Mouse (Mus musculus): ENCODE measurements at regions not wholly inside any gene's neighbourhood (a gene's known extent, or its start where the extent isn't known, plus 50 kb on each side); places are given as distances from the start of the nearest gene placed in this dataset.
"Not testable (repeated sequence)": the region's sequence is repeated elsewhere in the genome, so short reads cannot be mapped to it uniquely, and the experiment has no call there.

GRCm38 (mm10) chr11:12589757-12590373 is 125.1 kb upstream of the Cobl start:
- DNase-seq (ENCODE audit: low spot score), result no peak

GRCm38 (mm10) chr11:12584851-12585680 is 120.3 kb upstream of the Cobl start:
- DNase-seq (ENCODE audit: low spot score), result not testable (repeated sequence)

- DNase-seq (ENCODE audit: low spot score), result no peak
These were observed 114.3 kb upstream of the Cobl start for GRCm38 (mm10) chr11:12578999-12579576.

DNA sequence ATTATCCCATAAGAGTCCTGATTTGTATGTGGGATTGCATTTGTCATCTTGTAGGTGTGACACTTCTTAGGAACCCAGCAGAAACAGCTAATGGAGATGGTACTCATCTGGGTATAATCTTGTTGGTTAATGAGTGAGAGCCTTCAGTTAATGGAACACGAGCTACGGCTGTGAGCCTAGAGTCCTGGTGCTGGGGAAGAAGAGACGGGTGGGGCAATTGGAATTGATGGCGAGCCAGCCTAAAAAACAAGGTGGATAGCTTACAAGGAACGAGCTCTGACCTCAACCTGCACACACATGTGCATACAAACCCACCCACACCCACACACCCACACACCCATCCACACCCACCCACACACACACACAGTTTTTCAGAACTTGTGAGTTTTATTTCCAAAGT is 94.9 kb upstream of the Cobl start:
- no peak for DNase-seq (ENCODE audit: low spot score)

DNA sequence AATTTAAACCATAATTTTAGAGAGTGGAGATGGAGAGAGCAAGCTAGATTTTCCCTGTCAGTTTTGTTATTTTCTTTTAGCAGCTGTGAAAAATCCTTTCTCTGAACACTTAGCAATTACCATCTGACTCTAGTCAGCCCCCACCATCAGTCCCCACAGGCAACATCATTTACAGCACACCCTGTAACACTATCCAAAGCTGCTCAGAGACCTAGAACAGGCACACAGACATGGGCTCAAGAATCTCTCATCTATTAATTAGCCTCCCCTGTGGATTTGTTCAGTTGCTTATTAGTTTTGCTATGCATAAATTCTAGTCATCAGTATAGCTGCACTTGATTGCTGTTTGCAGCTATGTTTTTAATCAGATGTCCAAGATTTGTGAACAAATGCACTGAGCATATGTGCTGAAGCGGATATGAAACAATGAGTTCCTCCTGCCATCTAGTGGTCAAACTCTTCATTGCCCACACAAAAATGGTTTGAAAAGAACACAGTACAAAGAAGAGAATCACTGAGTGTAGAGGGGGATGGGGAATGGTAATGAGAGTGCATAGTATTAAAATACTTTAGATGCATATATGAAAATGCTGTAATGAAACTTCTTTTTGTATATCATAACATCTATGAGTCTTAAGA is 94.4 kb upstream of the Cobl start:
- no peak for DNase-seq (ENCODE audit: low spot score)

DNA sequence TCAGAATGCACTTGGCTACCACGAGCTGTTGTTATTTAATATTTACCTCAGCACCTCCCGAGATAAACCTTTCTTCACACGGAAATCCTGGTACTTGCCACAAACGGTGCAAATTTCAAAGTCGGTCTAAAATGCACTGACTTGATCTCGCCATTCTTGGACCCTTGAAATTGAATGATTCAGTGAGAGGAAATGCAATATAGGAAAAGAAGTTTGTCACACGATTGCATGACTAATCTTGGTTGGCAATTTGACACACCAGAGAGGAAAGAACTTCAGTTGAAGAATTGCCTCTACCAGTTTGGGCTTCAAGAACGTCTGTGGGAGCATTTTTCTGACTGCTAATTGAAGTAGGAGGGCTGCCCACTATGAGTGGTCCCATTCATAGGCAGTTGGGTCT is 93.4 kb upstream of the Cobl start:
- DNase-seq (ENCODE audit: low spot score), result no peak

DNA sequence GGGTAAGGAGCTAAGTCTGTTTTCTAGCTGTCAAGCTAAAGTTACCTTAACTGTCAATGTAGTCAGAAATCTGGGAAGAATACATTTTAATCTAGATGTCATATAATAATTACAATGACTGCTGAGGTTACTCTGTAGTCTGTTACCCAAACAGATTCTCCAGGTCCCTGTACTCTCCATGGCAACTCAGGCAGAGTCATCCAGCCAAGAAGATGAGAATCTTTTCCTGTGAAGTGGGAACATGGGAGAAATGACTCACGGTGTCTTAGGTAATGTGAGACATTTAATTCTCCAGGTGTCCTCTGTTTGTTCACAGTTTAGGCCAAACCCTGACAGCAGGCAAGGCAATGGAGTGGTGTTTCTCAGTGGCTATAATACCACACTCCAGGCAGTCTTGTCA is 81.0 kb upstream of the Cobl start:
- DNase-seq (ENCODE audit: low spot score), result no peak

GRCm38 (mm10) chr11:12543042-12543441 is 78.3 kb upstream of the Cobl start:
- DNase-seq (ENCODE audit: low spot score), result no peak

DNA sequence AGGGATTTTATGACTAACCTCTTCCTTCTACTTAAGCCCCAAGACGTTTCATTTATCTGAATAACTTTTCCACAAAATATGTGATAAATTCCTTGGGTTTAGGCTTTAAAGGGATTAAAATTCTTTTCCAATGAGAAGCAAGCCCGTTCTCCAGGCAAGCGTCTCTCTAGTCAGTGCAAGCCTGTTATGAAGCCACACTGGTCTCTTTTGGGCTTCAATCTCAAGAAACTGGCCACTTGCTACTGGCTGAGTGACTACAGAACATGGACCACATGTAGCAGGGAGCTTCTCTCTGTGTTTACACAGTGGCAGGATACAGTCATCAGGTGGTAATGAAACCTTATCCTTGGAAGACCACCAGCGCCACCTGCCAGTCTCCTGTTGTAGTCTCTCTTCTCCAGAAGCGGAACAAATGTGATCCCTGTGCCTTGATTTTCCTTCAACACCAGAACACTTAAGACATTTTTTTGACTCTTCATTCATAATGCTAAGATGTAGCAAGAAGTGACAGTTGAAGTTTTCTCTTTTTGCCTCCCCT is 75.6 kb upstream of the Cobl start:
- no peak for DNase-seq (ENCODE audit: low spot score)

GRCm38 (mm10) chr11:12535063-12535462 is 70.3 kb upstream of the Cobl start:
- no peak for DNase-seq (ENCODE audit: low spot score)

- DNase-seq (ENCODE audit: low spot score), result peak; percentile 44
These were observed 67.5 kb upstream of the Cobl start for GRCm38 (mm10) chr11:12532288-12532687.

DNA sequence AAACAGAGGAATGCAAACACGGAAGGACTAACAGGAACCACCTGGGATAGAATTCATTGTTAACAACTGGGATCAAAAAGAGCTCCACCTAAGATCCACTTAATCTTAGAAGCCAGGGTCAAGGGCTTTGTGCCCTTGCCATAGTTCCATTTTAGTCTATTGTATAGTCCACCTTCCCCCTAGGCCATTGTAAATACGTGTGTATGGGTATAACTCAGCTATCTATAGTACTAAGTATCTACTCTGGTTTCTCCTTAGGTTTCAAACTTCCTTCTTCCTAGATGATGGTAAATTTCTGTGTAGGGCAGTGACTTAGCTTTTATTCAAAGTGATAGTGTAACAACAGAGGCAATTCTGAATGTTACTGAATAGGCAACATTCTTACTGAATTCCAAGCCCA is 57.3 kb upstream of the Cobl start:
- not testable (repeated sequence) for DNase-seq (ENCODE audit: low spot score)

GRCm38 (mm10) chr11:12521286-12521685 is 56.5 kb upstream of the Cobl start:
- DNase-seq (ENCODE audit: low spot score), result no peak

- no peak for DNase-seq (ENCODE audit: low spot score)
These were observed 51.6 kb upstream of the Cobl start for GRCm38 (mm10) chr11:12516374-12516773.

Measured in yolk sac, embryonic 10.5 days (tissue).